Mouse (Mus musculus): ENCODE data around the gene Prpf38b. TPM values are rescaled to one million over a fixed set of nuclear protein-coding genes. Genes with fewer than 3 reads are reported as not detected.
A peak's percentile ranks its signal among the peaks of the same experiment; 100 is the strongest.

Prpf38b gene
- polyA plus RNA-seq (2011; ENCODE audit: insufficient read length, low read depth, missing spikeins), result 84.1 and 103 TPM in 2 replicates

GRCm38 (mm10) chr3:108911548-108912413 is at the start of gene Prpf38b:
TSS of gene Prpf38b (minus strand) at chr3:108911727.
- Histone ChIP-seq H3K4me1 (ENCODE audit: control insufficient read depth, insufficient read depth, low read length) (no peaks in the 10 kb centered on the region; the same call in none of the 2 replicates), H3K27ac (ENCODE audit: insufficient read depth, low read length) (peak within 1 kb of the TSS; percentile 92), H3K4me3 (ENCODE audit: insufficient read depth, low read length) (peak within 1 kb of the TSS; percentile 92)
- no peak for TF ChIP-seq CTCF (IDR thresholded peaks at IDR 0.05; ENCODE audit: borderline replicate concordance, insufficient read depth, low read length)
- peak; percentile 89 for TF ChIP-seq POLR2A (IDR thresholded peaks at IDR 0.05; ENCODE audit: low read depth, low read length)

GRCm38 (mm10) chr3:108961226-108961625 is 49.7 kb upstream of the Prpf38b start:
- Histone ChIP-seq H3K27ac (ENCODE audit: insufficient read depth, low read length) (no peak overlapping the region), H3K4me1 (ENCODE audit: control insufficient read depth, insufficient read depth, low read length) (peaks cover 14% of the 10 kb centered on the region), H3K4me3 (ENCODE audit: insufficient read depth, low read length) (no peak overlapping the region)
- no peak for TF ChIP-seq CTCF (IDR thresholded peaks at IDR 0.05; ENCODE audit: borderline replicate concordance, insufficient read depth, low read length)
- no peak for TF ChIP-seq POLR2A (IDR thresholded peaks at IDR 0.05; ENCODE audit: low read depth, low read length)

DNA sequence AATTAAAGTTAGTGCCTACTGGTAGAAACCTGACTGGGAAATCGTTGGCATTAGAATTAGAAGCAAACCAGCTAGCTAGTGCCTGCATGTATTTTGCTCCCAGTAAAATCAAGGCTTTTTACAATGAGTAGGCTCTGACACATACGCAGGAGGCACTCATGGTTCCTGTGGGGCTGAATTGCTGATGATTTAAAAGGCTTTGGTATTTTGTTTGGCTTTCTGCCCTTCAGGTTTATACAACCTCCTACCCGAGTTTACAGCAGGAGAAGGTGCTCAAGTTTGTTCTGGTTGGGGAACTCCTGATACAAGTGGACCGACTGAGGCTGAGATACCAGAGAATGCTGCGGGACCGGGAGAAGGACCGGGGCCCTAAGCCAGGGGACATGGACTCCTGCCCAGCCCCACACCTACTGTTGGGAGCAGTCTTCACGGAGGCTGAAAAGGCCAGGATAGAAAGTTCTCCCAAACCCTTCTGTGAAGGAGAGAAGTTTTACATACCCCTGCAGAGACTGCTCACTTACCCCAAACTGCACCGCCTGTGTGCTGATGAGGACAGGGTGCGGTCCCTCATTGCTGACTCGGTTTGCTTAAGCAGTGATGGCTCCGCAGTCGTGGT is 48.3 kb upstream of the Prpf38b start:
- H3K4me3 ChIP-seq (ENCODE audit: insufficient read depth, low read length), result no peak overlapping the region
- TF ChIP-seq POLR2A (IDR thresholded peaks at IDR 0.05; ENCODE audit: low read depth, low read length) (no peak), CTCF (IDR thresholded peaks at IDR 0.05; ENCODE audit: borderline replicate concordance, insufficient read depth, low read length) (no peak)

GRCm38 (mm10) chr3:108957976-108958375 is 46.4 kb upstream of the Prpf38b start:
- Histone ChIP-seq H3K4me1 (ENCODE audit: control insufficient read depth, insufficient read depth, low read length) (peaks cover 14% of the 10 kb centered on the region), H3K4me3 (ENCODE audit: insufficient read depth, low read length) (no peak overlapping the region), H3K27ac (ENCODE audit: insufficient read depth, low read length) (no peak overlapping the region)
- TF ChIP-seq CTCF (IDR thresholded peaks at IDR 0.05; ENCODE audit: borderline replicate concordance, insufficient read depth, low read length), result no peak
- no peak for TF ChIP-seq POLR2A (IDR thresholded peaks at IDR 0.05; ENCODE audit: low read depth, low read length)

More for the DNA sequence above, 48.3 kb upstream of the Prpf38b start:
- Histone ChIP-seq H3K27ac (ENCODE audit: insufficient read depth, low read length) (no peak overlapping the region), H3K4me1 (ENCODE audit: control insufficient read depth, insufficient read depth, low read length) (peaks cover 14% of the 10 kb centered on the region)

GRCm38 (mm10) chr3:108940996-108941395 is 29.5 kb upstream of the Prpf38b start:
- no peak overlapping the region for H3K27ac ChIP-seq (ENCODE audit: insufficient read depth, low read length)
- TF ChIP-seq POLR2A (IDR thresholded peaks at IDR 0.05; ENCODE audit: low read depth, low read length), result no peak
- TF ChIP-seq CTCF (IDR thresholded peaks at IDR 0.05; ENCODE audit: borderline replicate concordance, insufficient read depth, low read length), result no peak
- H3K4me3 ChIP-seq (ENCODE audit: insufficient read depth, low read length), result no peak overlapping the region
- no peaks in the 10 kb centered on the region for H3K4me1 ChIP-seq (ENCODE audit: control insufficient read depth, insufficient read depth, low read length)

- Histone ChIP-seq H3K4me1 (ENCODE audit: control insufficient read depth, insufficient read depth, low read length) (no peaks in the 10 kb centered on the region), H3K27ac (ENCODE audit: insufficient read depth, low read length) (no peak within 1 kb of the TSS), H3K4me3 (ENCODE audit: insufficient read depth, low read length) (no peak within 1 kb of the TSS)
- TF ChIP-seq CTCF (IDR thresholded peaks at IDR 0.05; ENCODE audit: borderline replicate concordance, insufficient read depth, low read length), result no peak
- TF ChIP-seq POLR2A (IDR thresholded peaks at IDR 0.05; ENCODE audit: low read depth, low read length), result no peak
Observed at GRCm38 (mm10) chr3:108940001-108940633, 28.6 kb upstream of the Prpf38b start, which contains the start of gene Gm9857. TSS of gene Gm9857 (minus strand) at chr3:108940445.

DNA sequence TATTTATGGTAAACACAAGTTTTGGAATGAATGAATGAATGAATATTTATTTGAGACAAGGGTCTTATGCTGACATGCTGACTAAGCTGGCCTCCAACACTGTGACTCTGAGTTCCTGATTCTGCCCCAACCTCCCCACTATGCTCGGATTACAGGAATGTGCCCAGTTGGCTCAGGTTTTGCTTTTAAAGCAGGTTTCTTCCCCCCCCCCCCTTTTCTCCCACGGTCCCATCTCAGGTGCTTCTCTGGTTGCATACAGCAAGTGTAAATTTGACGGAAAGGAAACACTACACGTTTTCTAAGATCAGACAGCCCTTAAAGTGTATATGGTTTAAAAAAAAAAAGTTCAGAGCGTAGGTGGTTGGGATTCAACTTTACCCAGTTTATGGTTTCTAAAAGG is 28.0 kb upstream of the Prpf38b start, which contains the start of gene Henmt1:
TSS of gene Henmt1 (plus strand) at position 301 of the 400 bp plus-strand sequence.
- Histone ChIP-seq H3K4me1 (ENCODE audit: control insufficient read depth, insufficient read depth, low read length) (no peaks in the 10 kb centered on the region), H3K4me3 (ENCODE audit: insufficient read depth, low read length) (no peak within 1 kb of the TSS), H3K27ac (ENCODE audit: insufficient read depth, low read length) (no peak within 1 kb of the TSS)
- TF ChIP-seq POLR2A (IDR thresholded peaks at IDR 0.05; ENCODE audit: low read depth, low read length), result no peak
- no peak for TF ChIP-seq CTCF (IDR thresholded peaks at IDR 0.05; ENCODE audit: borderline replicate concordance, insufficient read depth, low read length)

DNA sequence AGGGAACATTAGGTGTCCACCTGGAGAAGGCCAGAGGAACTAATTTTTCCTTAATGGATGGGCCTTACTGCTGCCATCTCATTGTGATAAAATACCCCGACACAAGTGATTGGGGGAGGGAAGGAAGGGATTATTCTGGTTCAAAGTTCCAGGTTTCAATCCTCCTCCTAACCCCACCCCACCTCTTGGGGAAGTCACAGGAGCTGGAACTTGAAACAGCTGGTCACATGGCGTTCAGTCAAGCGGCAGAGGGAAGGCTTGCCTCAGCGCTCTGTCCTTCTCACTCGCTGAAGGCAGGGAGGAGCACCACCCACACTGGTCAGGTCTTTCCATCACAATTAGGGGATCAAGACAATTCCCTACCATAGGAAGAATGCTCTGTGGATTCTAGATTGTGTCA is 27.2 kb upstream of the Prpf38b start:
- Histone ChIP-seq H3K4me3 (ENCODE audit: insufficient read depth, low read length) (no peak overlapping the region), H3K4me1 (ENCODE audit: control insufficient read depth, insufficient read depth, low read length) (no peaks in the 10 kb centered on the region), H3K27ac (ENCODE audit: insufficient read depth, low read length) (no peak overlapping the region)
- TF ChIP-seq CTCF (IDR thresholded peaks at IDR 0.05; ENCODE audit: borderline replicate concordance, insufficient read depth, low read length), result no peak
- TF ChIP-seq POLR2A (IDR thresholded peaks at IDR 0.05; ENCODE audit: low read depth, low read length), result no peak

DNA sequence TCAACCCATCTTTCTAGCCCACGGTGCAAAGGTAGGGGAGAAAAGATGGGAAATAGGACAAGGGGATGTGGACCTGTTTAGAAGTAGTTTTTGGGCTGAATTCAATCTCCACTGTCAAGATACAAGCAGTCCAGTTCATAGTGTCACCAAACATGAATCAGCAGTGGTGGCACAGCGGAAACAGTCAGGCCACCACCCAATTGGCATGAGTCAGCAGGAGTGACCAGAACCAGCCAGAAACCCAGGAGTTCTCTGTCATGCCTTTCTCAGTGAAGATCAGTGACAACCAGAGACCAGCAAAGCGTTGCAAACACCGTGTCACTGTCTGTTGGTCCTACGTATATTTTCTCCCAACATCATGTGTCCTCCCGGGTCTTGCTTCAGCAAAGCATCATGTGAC is 22.0 kb upstream of the Prpf38b start:
- Histone ChIP-seq H3K4me3 (ENCODE audit: insufficient read depth, low read length) (no peak overlapping the region), H3K27ac (ENCODE audit: insufficient read depth, low read length) (no peak overlapping the region), H3K4me1 (ENCODE audit: control insufficient read depth, insufficient read depth, low read length) (no peaks in the 10 kb centered on the region)
- TF ChIP-seq CTCF (IDR thresholded peaks at IDR 0.05; ENCODE audit: borderline replicate concordance, insufficient read depth, low read length) (no peak), POLR2A (IDR thresholded peaks at IDR 0.05; ENCODE audit: low read depth, low read length) (no peak)
